Mouse (Mus musculus): Measurements from ENCODE around the gene Nr1d1. TPM values are rescaled to one million over a fixed set of nuclear protein-coding genes. Genes with fewer than 3 reads are reported as not detected.

Nr1d1 gene
- polyA plus RNA-seq, 1 experiment: 7.4 TPM

- Histone ChIP-seq H3K27ac (ENCODE audit: insufficient read depth, low read length) (no peak overlapping the region), H3K9me3 (replicated peaks; ENCODE audit: control insufficient read depth, insufficient read depth, low read length, poor library complexity, severe bottlenecking) (no peaks in the 10 kb centered on the region), H3K27me3 (ENCODE audit: control insufficient read depth, insufficient read depth, low read length, poor library complexity, severe bottlenecking) (no peaks in the 10 kb centered on the region), H3K4me1 (ENCODE audit: control insufficient read depth, insufficient read depth, low read length) (peaks cover 3% of the 10 kb centered on the region), H3K9ac (ENCODE audit: low read depth, poor library complexity, severe bottlenecking) (no peak overlapping the region), H3K4me3 (ENCODE audit: low read depth, low read length) (no peak overlapping the region), H3K36me3 (ENCODE audit: control insufficient read depth, insufficient read depth, low read length, poor library complexity, severe bottlenecking) (no peaks in the 10 kb centered on the region)
- TF ChIP-seq POLR2A (IDR thresholded peaks at IDR 0.05; ENCODE audit: insufficient read depth, low read length) (no peak), EP300 (IDR thresholded peaks at IDR 0.05; ENCODE audit: insufficient read depth, low read depth, low read length) (no peak), CTCF (IDR thresholded peaks at IDR 0.05; ENCODE audit: low read depth, low read length) (no peak)
These were observed 15.6 kb upstream of the Nr1d1 start for GRCm38 (mm10) chr11:98790631-98791205.

- Histone ChIP-seq H3K4me1 (ENCODE audit: control insufficient read depth, insufficient read depth, low read length) (peaks cover 3% of the 10 kb centered on the region), H3K9me3 (replicated peaks; ENCODE audit: control insufficient read depth, insufficient read depth, low read length, poor library complexity, severe bottlenecking) (no peaks in the 10 kb centered on the region), H3K9ac (ENCODE audit: low read depth, poor library complexity, severe bottlenecking) (peak overlapping the region; percentile 52), H3K4me3 (ENCODE audit: low read depth, low read length) (no peak overlapping the region), H3K36me3 (ENCODE audit: control insufficient read depth, insufficient read depth, low read length, poor library complexity, severe bottlenecking) (no peaks in the 10 kb centered on the region), H3K27ac (ENCODE audit: insufficient read depth, low read length) (0 out of 2 replicates have a peak overlapping the region, but pooled peaks have one; percentile 9), H3K27me3 (ENCODE audit: control insufficient read depth, insufficient read depth, low read length, poor library complexity, severe bottlenecking) (no peaks in the 10 kb centered on the region)
- TF ChIP-seq EP300 (IDR thresholded peaks at IDR 0.05; ENCODE audit: insufficient read depth, low read depth, low read length): no peak
- no peak for TF ChIP-seq CTCF (IDR thresholded peaks at IDR 0.05; ENCODE audit: low read depth, low read length)
- TF ChIP-seq POLR2A (IDR thresholded peaks at IDR 0.05; ENCODE audit: insufficient read depth, low read length): no peak
These were observed 14.7 kb upstream of the Nr1d1 start for GRCm38 (mm10) chr11:98789824-98790223.

GRCm38 (mm10) chr11:98789219-98789807 lies 14.2 kb upstream of the Nr1d1 start:
- peak overlapping the region; percentile 52 for H3K9ac ChIP-seq (ENCODE audit: low read depth, poor library complexity, severe bottlenecking)
- TF ChIP-seq EP300 (IDR thresholded peaks at IDR 0.05; ENCODE audit: insufficient read depth, low read depth, low read length) (no peak), POLR2A (IDR thresholded peaks at IDR 0.05; ENCODE audit: insufficient read depth, low read length) (no peak), CTCF (IDR thresholded peaks at IDR 0.05; ENCODE audit: low read depth, low read length) (no peak)
- H3K27ac ChIP-seq (ENCODE audit: insufficient read depth, low read length): no peak overlapping the region
- H3K9me3 ChIP-seq (replicated peaks; ENCODE audit: control insufficient read depth, insufficient read depth, low read length, poor library complexity, severe bottlenecking): no peaks in the 10 kb centered on the region
- H3K36me3 ChIP-seq (ENCODE audit: control insufficient read depth, insufficient read depth, low read length, poor library complexity, severe bottlenecking): no peaks in the 10 kb centered on the region
- peaks cover 3% of the 10 kb centered on the region for H3K4me1 ChIP-seq (ENCODE audit: control insufficient read depth, insufficient read depth, low read length)
- peak overlapping the region; percentile 64 for H3K4me3 ChIP-seq (ENCODE audit: low read depth, low read length)
- no peaks in the 10 kb centered on the region for H3K27me3 ChIP-seq (ENCODE audit: control insufficient read depth, insufficient read depth, low read length, poor library complexity, severe bottlenecking)

GRCm38 (mm10) chr11:98788550-98789218 lies 13.6 kb upstream of the Nr1d1 start:
- Histone ChIP-seq H3K4me1 (ENCODE audit: control insufficient read depth, insufficient read depth, low read length) (peaks cover 3% of the 10 kb centered on the region), H3K27ac (ENCODE audit: insufficient read depth, low read length) (0 out of 2 replicates have a peak overlapping the region, but pooled peaks have one; percentile 44), H3K27me3 (ENCODE audit: control insufficient read depth, insufficient read depth, low read length, poor library complexity, severe bottlenecking) (no peaks in the 10 kb centered on the region), H3K9ac (ENCODE audit: low read depth, poor library complexity, severe bottlenecking) (peak overlapping the region; percentile 69), H3K36me3 (ENCODE audit: control insufficient read depth, insufficient read depth, low read length, poor library complexity, severe bottlenecking) (no peaks in the 10 kb centered on the region), H3K4me3 (ENCODE audit: low read depth, low read length) (peak overlapping the region; percentile 64), H3K9me3 (replicated peaks; ENCODE audit: control insufficient read depth, insufficient read depth, low read length, poor library complexity, severe bottlenecking) (no peaks in the 10 kb centered on the region)
- TF ChIP-seq CTCF (IDR thresholded peaks at IDR 0.05; ENCODE audit: low read depth, low read length) (peak; percentile 83), POLR2A (IDR thresholded peaks at IDR 0.05; ENCODE audit: insufficient read depth, low read length) (no peak), EP300 (IDR thresholded peaks at IDR 0.05; ENCODE audit: insufficient read depth, low read depth, low read length) (peak; percentile 71; the same call in 1 of the 2 replicates)

GRCm38 (mm10) chr11:98788139-98788538 lies 13.0 kb upstream of the Nr1d1 start:
- Histone ChIP-seq H3K9ac (ENCODE audit: low read depth, poor library complexity, severe bottlenecking) (peak overlapping the region; percentile 69), H3K4me1 (ENCODE audit: control insufficient read depth, insufficient read depth, low read length) (peaks cover 3% of the 10 kb centered on the region), H3K27me3 (ENCODE audit: control insufficient read depth, insufficient read depth, low read length, poor library complexity, severe bottlenecking) (no peaks in the 10 kb centered on the region), H3K27ac (ENCODE audit: insufficient read depth, low read length) (no peak overlapping the region), H3K4me3 (ENCODE audit: low read depth, low read length) (no peak overlapping the region), H3K9me3 (replicated peaks; ENCODE audit: control insufficient read depth, insufficient read depth, low read length, poor library complexity, severe bottlenecking) (no peaks in the 10 kb centered on the region), H3K36me3 (ENCODE audit: control insufficient read depth, insufficient read depth, low read length, poor library complexity, severe bottlenecking) (no peaks in the 10 kb centered on the region)
- no peak for TF ChIP-seq EP300 (IDR thresholded peaks at IDR 0.05; ENCODE audit: insufficient read depth, low read depth, low read length)
- TF ChIP-seq CTCF (IDR thresholded peaks at IDR 0.05; ENCODE audit: low read depth, low read length): no peak
- no peak for TF ChIP-seq POLR2A (IDR thresholded peaks at IDR 0.05; ENCODE audit: insufficient read depth, low read length)

- Histone ChIP-seq H3K9me3 (replicated peaks; ENCODE audit: control insufficient read depth, insufficient read depth, low read length, poor library complexity, severe bottlenecking) (no peaks in the 10 kb centered on the region), H3K9ac (ENCODE audit: low read depth, poor library complexity, severe bottlenecking) (no peak overlapping the region), H3K27ac (ENCODE audit: insufficient read depth, low read length) (peak overlapping the region; percentile 36; the same call in 1 of the 2 replicates), H3K4me1 (ENCODE audit: control insufficient read depth, insufficient read depth, low read length) (peaks cover 3% of the 10 kb centered on the region), H3K27me3 (ENCODE audit: control insufficient read depth, insufficient read depth, low read length, poor library complexity, severe bottlenecking) (no peaks in the 10 kb centered on the region), H3K4me3 (ENCODE audit: low read depth, low read length) (no peak overlapping the region), H3K36me3 (ENCODE audit: control insufficient read depth, insufficient read depth, low read length, poor library complexity, severe bottlenecking) (no peaks in the 10 kb centered on the region)
- TF ChIP-seq EP300 (IDR thresholded peaks at IDR 0.05; ENCODE audit: insufficient read depth, low read depth, low read length) (no peak), POLR2A (IDR thresholded peaks at IDR 0.05; ENCODE audit: insufficient read depth, low read length) (no peak), CTCF (IDR thresholded peaks at IDR 0.05; ENCODE audit: low read depth, low read length) (no peak)
These were observed 12.6 kb upstream of the Nr1d1 start for GRCm38 (mm10) chr11:98787691-98788090.
